Mouse (Mus musculus) liver, embryonic 14.5 days (tissue): ENCODE results near the gene Adamts9. TPM values are rescaled to one million over a fixed set of nuclear protein-coding genes. Genes with fewer than 3 reads are reported as not detected.

Source experiments
- ATAC-seq: fragments of 200-750 bp; cut with Nextera tagmentation; 2 replicates; pipeline ENCODE4 v1.8.0; 2017; ENCODE audit warnings: moderate number of reproducible peaks, mild to moderate bottlenecking, moderate library complexity; ENCODE audit not compliant: insufficient read depth
- DNase-seq, 3 experiments: peaks; one replicate each; pipeline ENCODE4 v3.0.0-alpha.2; 2012 to 2013; ENCODE audit warnings: low read depth in 3 of 3, low spot score in 3 of 3
- H3K27ac ChIP-seq: fragments of 300-500 bp; sonication (generic); 2 replicates; pipeline ENCODE4 v1.5.1; 2014; ENCODE audit warnings: moderate library complexity, mild to moderate bottlenecking, control low read depth, inconsistent platforms
- H3K27me3 ChIP-seq: fragments of 300-500 bp; sonication (generic); 2 replicates; pipeline ENCODE4 v1.6.1; 2014; ENCODE audit warnings: mild to moderate bottlenecking, low read length, moderate library complexity; ENCODE audit not compliant: control insufficient read depth, insufficient read depth
- H3K36me3 ChIP-seq: fragments of 300-500 bp; sonication (generic); replicated peaks from 2 replicates; pipeline ENCODE4 v1.6.1; 2014; ENCODE audit warnings: low read depth; ENCODE audit not compliant: control insufficient read depth, insufficient read depth
- H3K4me1 ChIP-seq, 2 experiments: fragments of 200-500 bp in 1 of 2; fragments of 300-500 bp in 1 of 2; sonication (generic) in 1 of 2; replicated peaks; 2 replicates each; pipeline ENCODE4 v1.6.1; 2012 to 2014; ENCODE audit warnings: antibody characterized with exemption in 1 of 2, inconsistent platforms in 1 of 2, low read length in 1 of 2; ENCODE audit not compliant: control insufficient read depth in 2 of 2, insufficient read depth in 2 of 2
- H3K4me2 ChIP-seq: fragments of 300-500 bp; sonication (generic); 2 replicates; pipeline ENCODE4 v1.6.1; 2014; ENCODE audit warnings: low read depth, mild to moderate bottlenecking, control low read depth, moderate library complexity
- H3K4me3 ChIP-seq, 2 experiments: fragments of 200-500 bp in 1 of 2; fragments of 300-500 bp in 1 of 2; sonication (generic) in 1 of 2; 2 replicates each; pipeline ENCODE4 v1.5.1; 2012 to 2014; ENCODE audit warnings: low read depth in 2 of 2, low read length in 2 of 2, mild to moderate bottlenecking in 2 of 2, control low read depth in 1 of 2, inconsistent platforms in 1 of 2, moderate library complexity in 1 of 2; ENCODE audit not compliant: insufficient read depth in 1 of 2
- H3K9ac ChIP-seq: fragments of 300-500 bp; sonication (generic); replicated peaks from 2 replicates; pipeline ENCODE4 v1.6.1; 2014; ENCODE audit warnings: mild to moderate bottlenecking, control low read depth, moderate library complexity
- H3K9me3 ChIP-seq: fragments of 300-500 bp; sonication (generic); 2 replicates; pipeline ENCODE4 v1.6.1; 2016; ENCODE audit warnings: low read length, mixed read lengths; ENCODE audit not compliant: control insufficient read depth
- CTCF ChIP-seq: IDR thresholded peaks from 2 replicates; pipeline ENCODE4 v1.5.1; 2016; ENCODE audit warnings: antibody characterized with exemption, low read depth, control low read depth
- EP300 ChIP-seq: IDR thresholded peaks from 2 replicates; pipeline ENCODE4 v1.6.1; 2016; ENCODE audit warnings: antibody characterized with exemption, low read depth
- WGBS: fragments of 180-500 bp; shearing (Covaris S2); extraction: QIAGEN DNeasy Blood & Tissue Kit; methylation state at CpG from one replicate; pipeline ENCODE4 v1.1.7; 2014; ENCODE audit not compliant: insufficient replicate concordance; 5-methylcytosine and 5-hydroxymethylcytosine counted together
- polyA plus RNA-seq, 2 experiments: library from polyadenylated mRNA; depleted of rRNA in 1 of 2; stranded (reverse) in 1 of 2; unstranded in 1 of 2; fragments of >200 nt; fragmentation: Nextera tagmentation in 1 of 2; extraction: Ambion mirVana in 1 of 2; gene quantifications; 2 replicates each; pipeline versions ENCODE4 v1.2.1 to v1.2.3; 2012 to 2014

The Adamts9 gene
- polyA plus RNA-seq, 2 experiments = 0.50 to 1.2 TPM

- H3K4me2 ChIP-seq = no peak overlapping the region
- TF ChIP-seq CTCF (no peak), EP300 (no peak)
- 19% methylated on average over 5 of the region's 5 CpGs for WGBS
- no peak for ATAC-seq
- H3K36me3 ChIP-seq = no peaks in the 10 kb centered on the region
- no peak overlapping the region for H3K9ac ChIP-seq
- H3K27me3 ChIP-seq = no peaks in the 10 kb centered on the region
- H3K27ac ChIP-seq = no peak overlapping the region
- no peaks in the 10 kb centered on the region for H3K9me3 ChIP-seq
- 0 out of 4 replicates have a peak, but pooled peaks cover 0 to 2% of the 10 kb centered on the region in 2 experiments for H3K4me1 ChIP-seq
- no peak for DNase-seq
- no peak overlapping the region for H3K4me3 ChIP-seq
Observed at GRCm38 (mm10) chr6:92876121-92876520, 67.2 kb downstream of the Adamts9 start.

GRCm38 (mm10) chr6:92875340-92875739 is 68.0 kb downstream of the Adamts9 start:
- no peaks in the 10 kb centered on the region for H3K27me3 ChIP-seq
- ATAC-seq (no peak), DNase-seq (no peak)
- H3K9ac ChIP-seq = no peak overlapping the region
- TF ChIP-seq CTCF (no peak), EP300 (no peak)
- 54% methylated on average over 2 of the region's 2 CpGs for WGBS
- H3K4me3 ChIP-seq = no peak overlapping the region
- H3K27ac ChIP-seq = no peak overlapping the region
- no peaks in the 10 kb centered on the region for H3K9me3 ChIP-seq
- no peaks in the 10 kb centered on the region for H3K36me3 ChIP-seq
- H3K4me1 ChIP-seq = 0 out of 4 replicates have a peak, but pooled peaks cover 0 to 2% of the 10 kb centered on the region in 2 experiments
- H3K4me2 ChIP-seq = no peak overlapping the region

GRCm38 (mm10) chr6:92874854-92875253 is 68.4 kb downstream of the Adamts9 start:
- H3K4me2 ChIP-seq = no peak overlapping the region
- no peak for TF ChIP-seq CTCF
- TF ChIP-seq EP300 = no peak
- 0 out of 4 replicates have a peak, but pooled peaks cover 0 to 2% of the 10 kb centered on the region in 2 experiments for H3K4me1 ChIP-seq
- H3K27me3 ChIP-seq = no peaks in the 10 kb centered on the region
- H3K4me3 ChIP-seq = no peak overlapping the region
- H3K9me3 ChIP-seq = no peaks in the 10 kb centered on the region
- no peak overlapping the region for H3K27ac ChIP-seq
- ATAC-seq (no peak), DNase-seq (no peak)
- no peak overlapping the region for H3K9ac ChIP-seq
- no peaks in the 10 kb centered on the region for H3K36me3 ChIP-seq
- WGBS = 8% methylated on average over 5 of the region's 5 CpGs

- TF ChIP-seq CTCF (no peak), EP300 (no peak)
- Histone ChIP-seq H3K9ac (no peak overlapping the region), H3K27ac (no peak overlapping the region), H3K4me3 (no peak overlapping the region), H3K27me3 (no peaks in the 10 kb centered on the region), H3K4me1 (0 out of 4 replicates have a peak, but pooled peaks cover 0 to 2% of the 10 kb centered on the region in 2 experiments), H3K36me3 (no peaks in the 10 kb centered on the region), H3K9me3 (no peaks in the 10 kb centered on the region), H3K4me2 (no peak overlapping the region)
- ATAC-seq (no peak), DNase-seq (no peak)
- WGBS = 73% methylated on average over 10 of the region's 10 CpGs
Observed at GRCm38 (mm10) chr6:92872766-92873165, 70.5 kb downstream of the Adamts9 start.

DNA sequence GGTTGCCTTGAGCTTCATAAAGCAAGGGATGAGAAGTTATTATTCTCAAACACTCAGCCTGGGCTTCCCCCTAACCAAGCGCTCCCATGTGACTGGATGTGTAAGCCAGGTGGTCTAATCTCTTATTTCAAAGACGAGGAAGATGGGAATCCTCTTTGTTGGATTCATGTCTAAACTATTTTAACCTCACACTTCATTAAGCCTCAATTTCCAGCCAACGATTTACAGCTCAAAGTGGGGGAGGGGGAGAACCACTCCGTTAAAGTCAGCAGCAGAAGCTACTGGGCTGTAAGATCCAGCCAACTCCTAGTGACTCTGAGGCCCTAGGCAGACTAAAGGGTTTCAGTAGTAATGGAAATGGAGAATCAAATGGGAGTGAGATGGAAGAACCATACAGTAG is 71.5 kb downstream of the Adamts9 start:
- Histone ChIP-seq H3K27me3 (no peaks in the 10 kb centered on the region), H3K4me3 (no peak overlapping the region), H3K4me2 (no peak overlapping the region), H3K4me1 (0 out of 4 replicates have a peak, but pooled peaks cover 0 to 2% of the 10 kb centered on the region in 2 experiments), H3K27ac (no peak overlapping the region), H3K9ac (no peak overlapping the region), H3K9me3 (no peaks in the 10 kb centered on the region), H3K36me3 (no peaks in the 10 kb centered on the region)
- TF ChIP-seq CTCF (no peak), EP300 (no peak)
- WGBS = 59% methylated on average over 4 of the region's 4 CpGs
- ATAC-seq (no peak), DNase-seq (no peak)
